Mouse (Mus musculus): ENCODE results near the gene Nsun2.

Gene Nsun2

DNA sequence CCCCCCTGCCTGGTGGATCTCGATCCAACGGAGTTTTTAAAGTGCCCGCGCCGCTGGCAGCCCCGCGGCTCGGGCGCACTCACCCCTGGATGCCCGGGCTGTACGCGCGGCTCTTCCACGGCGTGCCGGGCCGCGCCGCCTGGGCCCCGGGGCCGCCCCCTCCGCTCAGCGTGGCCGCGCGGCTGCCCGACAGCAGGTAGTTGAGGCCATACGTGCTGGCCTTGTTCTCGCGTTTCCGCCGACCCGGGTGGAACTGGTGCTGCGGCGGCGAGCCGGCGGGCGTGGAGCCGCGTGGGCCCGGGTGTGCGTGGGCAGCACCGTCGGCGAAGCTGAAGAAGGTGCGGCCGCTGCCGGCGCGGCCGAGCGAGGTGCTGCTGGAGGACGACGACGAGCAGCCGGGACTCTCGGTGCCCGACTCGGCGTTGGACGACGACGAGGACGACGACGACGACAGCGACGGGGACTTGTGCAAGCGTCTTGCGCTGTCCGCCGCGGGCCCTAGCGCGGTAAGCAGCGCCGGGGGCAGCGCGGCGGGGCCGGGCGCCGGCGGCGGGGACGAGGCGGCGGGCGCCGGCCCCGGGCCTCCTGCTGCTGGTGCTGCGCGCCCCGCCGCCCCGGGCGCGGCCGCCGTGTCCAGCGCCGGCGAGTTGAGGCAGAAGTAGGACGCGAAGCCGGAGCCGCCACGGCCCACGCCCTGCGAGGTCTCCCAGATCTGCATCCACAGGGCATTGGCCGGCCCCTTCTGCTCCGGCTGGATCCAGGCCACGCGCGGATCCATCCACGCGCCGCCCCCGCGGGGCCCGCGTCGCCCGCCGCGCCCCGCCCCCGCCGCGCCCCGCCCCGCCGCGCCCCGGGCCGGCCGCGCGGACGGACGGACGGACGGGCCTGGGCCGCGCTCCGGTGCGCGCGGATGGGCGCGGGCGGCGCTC lies at the start of gene Nsun2:
Nsun2 (plus strand) TSS at position 342 of the 929 bp plus-strand sequence.
- peak; percentile 42 for DNase-seq (ENCODE audit: extremely low spot score)

DNA sequence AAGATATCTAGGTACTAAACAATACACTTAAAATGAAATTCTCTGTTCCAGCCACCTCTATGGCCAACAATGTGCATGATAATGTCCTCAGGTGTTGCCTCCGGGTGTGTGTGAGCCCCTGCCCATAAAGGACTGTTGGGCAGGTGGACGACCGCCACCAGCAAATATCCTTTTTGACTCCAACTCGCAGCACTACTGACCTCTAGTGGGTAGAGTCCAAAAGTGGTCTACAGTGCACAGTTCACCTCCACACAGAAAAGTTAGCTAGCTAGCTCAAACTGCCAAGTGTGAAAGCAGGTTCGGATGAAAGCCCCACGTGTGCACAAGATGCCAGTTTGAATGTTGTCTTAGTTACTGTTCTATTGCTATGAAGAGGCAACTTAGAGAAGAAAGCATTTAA lies 48.2 kb upstream of the Nsun2 start:
- peak; percentile 50 for DNase-seq (ENCODE audit: extremely low spot score)

DNA sequence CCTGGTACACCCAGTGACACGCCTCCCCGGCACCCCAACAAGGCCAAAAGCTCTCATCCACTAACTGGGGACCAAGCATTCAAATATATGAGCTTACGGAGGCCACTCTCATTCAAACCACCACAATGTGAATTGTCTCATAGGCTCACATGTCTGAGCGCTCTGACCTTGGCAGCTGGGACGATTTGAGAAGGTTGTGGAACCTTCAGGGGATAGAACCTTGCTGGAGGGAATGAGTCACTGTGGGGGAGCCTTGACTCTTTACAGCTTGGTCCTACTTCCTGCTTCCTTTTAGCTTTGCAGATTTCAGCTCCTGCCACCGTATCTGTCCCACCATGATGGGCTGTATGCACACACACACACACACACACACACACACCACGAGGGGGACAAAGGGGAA lies 47.7 kb upstream of the Nsun2 start:
- no peak for DNase-seq (ENCODE audit: extremely low spot score)

DNA sequence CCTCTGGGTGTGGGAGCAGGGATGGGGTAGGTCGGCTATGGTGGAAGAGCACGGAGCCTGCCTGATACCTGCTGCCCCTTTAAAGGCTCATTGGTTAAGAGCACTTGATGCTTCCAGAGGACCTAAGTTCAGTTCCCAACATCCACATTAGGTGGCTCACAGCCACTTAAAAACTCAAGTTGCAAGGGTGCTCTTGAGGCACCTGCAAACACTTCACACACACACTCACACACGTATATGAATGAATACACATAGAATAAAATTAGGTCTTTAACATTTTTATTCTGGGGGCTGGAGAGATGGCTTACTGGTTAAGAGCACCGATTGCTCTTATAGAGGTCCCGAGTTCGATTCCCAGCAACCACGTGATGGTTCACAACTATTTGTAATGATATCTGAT lies 46.4 kb upstream of the Nsun2 start:
- no peak for DNase-seq (ENCODE audit: extremely low spot score)

DNA sequence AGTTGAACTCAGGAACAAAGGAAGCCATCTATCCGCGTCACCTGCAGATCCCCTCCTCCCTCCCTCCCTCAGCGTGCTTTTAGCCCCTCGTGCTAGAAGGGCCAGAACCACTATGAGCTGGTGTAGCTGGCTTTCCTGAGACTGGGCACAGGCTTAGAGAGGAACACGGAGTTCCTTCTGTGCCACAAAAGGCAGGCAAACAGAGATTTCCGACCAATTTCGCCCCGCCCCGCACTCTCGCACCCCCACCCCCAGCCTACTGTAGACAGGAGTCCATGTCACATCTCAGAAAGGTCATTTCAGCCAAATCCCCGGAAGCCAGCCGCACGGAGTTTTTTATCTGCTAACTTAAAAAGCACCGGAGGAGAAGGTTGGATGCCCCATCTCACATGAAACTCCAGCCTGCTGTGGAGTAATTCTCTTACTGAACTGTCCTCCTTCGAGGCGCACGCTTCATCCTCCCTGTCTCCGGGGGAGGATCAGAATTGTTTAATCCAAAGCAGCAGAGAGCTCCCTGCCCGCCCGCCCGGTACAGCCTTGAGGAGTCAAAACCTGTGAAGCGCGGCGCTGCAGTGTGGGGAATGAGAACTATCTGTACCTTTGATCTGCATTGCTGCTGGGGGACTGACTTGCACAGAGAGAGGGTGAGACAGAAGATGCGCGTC lies 45.8 kb upstream of the Nsun2 start:
- DNase-seq (ENCODE audit: extremely low spot score), result peak; percentile 27

DNA sequence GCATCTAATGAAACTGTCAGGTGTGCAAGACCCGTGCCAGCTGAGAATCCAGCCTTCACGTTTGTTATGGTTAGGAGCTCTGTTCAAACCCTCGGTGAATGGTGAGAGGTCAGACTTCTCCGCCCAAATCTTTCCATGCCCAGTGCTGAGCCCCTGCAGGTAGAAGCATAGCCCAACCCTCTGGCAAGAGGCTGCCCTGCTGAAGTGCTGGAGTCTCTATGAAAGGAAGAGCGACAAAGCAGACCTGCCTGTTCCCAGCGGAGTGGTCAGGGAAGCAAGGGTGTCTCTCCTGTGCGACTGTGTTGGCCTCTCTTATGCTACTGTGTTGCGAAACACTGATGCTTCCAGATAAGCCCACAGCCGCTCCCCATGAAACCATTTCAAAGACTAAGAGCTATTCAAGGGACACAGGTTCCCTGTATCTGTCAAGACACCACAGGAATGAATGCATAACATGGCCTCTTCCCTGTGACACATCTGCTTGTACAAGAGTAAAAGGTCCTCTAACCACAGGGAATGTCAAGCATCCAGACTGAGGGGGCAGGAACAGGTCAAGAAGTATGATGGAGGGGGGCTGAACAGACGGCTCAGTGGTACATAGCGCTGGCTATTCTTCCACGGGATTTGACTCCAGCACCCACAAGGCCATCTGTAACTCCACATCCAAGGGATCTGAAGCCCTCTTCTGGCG lies 44.8 kb upstream of the Nsun2 start:
- DNase-seq (ENCODE audit: extremely low spot score), result no peak

DNA sequence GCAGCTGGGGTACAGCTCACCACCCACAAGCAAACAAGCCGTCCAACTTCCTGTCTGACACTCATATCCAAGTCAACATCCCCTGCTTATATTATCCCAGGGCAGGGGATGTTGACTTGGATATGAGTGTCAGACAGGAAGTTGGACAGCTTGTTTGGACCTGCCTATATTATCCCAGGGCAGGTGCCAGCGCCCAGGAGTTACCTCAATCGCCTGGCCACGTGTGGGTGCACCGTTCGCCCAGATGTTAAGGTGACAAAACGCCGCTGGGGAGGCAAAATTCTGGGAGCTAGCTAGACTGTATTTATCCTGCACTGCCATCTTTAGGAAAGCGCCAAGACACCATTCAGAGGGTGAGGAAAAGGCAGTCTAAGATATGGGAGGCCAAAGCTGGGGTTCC lies 43.8 kb upstream of the Nsun2 start:
- DNase-seq (ENCODE audit: extremely low spot score), result no peak

DNA sequence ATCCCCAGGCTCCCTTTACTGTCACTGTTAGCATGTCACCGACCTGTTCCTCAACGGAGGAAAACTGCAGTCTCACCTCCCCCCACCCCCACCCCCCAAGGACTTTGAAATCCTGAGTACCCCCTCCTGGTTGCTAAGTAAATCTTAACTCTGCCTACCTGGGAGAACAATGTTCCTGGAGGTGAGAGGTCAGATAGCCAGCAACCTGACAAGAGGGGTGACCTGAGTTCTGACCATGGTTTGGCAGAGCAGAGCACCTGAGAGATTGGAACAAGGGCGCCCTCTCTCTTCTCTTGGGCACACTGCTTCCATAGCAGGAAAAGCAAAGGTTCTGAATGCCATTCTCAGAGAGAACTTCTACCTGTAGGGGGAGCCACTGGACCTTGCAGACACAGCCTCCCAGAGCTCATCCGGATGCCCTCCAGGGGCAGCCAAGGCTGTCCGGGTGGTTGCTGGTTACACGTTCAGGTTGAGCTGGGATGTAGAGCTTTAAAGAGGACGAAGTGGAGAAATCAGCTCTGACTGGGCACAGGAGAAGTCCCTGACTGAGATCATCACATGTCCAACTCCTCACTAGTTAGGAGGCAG lies 40.6 kb upstream of the Nsun2 start:
- DNase-seq (ENCODE audit: extremely low spot score), result peak; percentile 72

DNA sequence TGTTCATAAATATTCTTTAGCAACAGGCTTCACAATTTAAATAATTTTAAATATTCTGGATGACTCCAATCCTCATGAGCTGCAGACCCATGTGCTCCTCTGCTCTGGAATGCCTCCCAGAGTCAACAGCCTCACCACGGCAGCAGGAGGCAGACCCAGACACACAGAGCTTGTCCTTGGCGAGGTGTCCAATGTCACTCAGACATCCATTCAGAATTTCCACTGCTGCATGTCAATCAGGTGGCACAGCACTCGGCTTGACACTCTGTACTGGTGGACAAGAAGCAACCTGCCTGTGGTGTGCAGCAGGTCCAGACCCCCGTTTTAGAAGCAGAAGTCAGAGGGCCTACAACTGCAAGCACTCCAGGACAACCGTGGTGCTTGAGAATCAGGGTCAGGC lies 35.3 kb upstream of the Nsun2 start:
- no peak for DNase-seq (ENCODE audit: extremely low spot score)

DNA sequence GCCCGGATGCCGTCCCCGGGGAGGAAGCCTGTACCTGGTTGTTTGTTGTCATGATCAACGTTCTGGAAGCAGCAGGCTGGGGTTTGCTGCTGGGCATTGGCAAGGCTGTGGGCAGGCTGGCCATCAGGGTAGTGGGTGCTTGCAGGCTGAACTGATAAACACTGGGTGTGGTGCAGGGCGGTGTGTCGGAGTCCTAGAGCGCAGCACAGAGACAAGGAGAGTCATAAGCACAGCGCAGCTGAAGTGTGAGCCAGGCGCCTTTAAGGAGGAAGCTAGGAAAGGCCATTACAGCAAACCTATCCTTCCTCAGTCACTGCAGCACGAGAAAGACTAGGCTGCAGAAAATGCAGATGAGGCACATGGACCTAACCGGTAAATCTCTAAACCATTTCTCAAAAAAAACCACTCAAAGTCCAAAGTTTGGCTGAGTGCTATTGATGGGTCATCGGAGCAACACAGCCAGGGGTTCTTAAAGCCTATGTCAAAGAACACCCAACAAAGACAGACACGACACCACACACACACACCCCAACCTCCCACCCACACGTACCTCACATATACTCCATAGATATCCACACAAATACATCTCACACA lies 31.3 kb upstream of the Nsun2 start:
- no peak for DNase-seq (ENCODE audit: extremely low spot score)

DNA sequence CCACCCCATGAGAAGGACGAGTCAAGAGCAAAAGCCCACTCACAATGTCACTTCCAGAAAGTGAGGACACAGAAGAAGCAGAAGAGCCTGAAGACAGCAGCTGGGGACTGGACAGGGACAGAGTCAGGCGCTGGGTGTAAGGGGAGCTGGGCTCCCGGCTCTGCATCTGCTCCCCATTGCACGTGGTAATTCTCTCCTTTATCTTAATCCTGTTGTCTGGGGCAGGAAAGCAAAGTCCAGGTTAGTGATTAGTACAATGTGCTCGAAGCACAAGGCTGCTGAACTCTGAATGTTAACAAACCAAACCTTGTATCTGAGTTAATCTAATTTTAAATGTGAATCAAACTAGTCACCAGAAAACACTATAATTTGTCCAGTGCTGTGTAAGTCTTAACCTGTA lies 30.7 kb upstream of the Nsun2 start:
- no peak for DNase-seq (ENCODE audit: extremely low spot score)

DNA sequence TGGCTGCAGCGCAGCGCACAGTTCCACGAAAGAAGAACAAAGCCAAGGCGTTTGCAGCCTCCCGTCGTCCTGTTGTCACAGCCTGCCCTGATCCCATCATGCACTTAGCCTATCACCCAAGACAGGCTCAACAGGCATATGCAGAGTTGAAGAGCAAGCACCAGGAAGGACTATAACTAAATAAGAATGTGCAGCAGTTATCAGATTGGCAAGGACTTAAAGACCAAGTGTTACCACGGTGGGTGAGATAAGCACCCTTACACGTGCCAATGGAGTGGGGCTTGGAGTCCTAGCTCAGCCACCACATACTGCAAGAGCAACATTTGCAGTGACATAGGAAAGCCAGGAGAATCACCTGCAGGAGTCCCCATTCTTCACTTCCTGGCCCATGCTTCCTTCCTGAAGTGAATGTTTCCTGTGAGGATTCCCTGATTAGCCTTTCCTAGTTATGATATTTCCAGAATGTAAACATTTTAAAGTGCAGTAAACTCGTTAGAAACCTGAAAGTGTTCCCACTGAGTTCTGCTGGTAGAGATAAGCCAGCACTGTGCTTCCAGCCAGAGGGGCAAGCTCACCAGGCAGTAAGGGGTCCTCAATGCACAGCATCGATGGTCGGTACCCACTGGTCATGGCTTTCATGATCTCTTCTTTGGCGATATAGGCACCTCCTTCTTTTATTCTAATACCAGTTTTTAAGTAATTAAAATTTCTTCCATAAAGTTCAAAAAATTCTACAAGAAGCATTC lies 27.0 kb upstream of the Nsun2 start:
- DNase-seq (ENCODE audit: extremely low spot score), result no peak

DNA sequence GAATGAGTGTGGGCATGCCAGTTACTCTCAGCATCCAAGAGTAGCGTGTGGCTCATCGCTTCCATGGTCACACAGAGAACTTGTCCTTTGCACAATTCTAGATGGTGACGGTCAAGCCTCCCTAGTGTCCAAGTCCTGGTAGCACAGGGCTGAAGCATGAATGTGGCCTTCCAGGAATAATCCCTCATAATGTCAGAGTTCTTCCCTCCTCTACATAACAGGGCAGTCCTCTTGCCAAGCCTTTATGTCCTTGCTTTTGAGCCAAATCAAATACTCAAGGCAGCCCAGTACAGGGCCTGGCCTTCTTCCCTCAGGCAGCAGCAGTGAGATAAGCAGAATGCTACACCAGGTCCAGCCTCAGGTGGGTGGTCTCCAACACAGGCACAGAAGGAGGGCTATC lies 25.9 kb upstream of the Nsun2 start:
- DNase-seq (ENCODE audit: extremely low spot score), result no peak

DNA sequence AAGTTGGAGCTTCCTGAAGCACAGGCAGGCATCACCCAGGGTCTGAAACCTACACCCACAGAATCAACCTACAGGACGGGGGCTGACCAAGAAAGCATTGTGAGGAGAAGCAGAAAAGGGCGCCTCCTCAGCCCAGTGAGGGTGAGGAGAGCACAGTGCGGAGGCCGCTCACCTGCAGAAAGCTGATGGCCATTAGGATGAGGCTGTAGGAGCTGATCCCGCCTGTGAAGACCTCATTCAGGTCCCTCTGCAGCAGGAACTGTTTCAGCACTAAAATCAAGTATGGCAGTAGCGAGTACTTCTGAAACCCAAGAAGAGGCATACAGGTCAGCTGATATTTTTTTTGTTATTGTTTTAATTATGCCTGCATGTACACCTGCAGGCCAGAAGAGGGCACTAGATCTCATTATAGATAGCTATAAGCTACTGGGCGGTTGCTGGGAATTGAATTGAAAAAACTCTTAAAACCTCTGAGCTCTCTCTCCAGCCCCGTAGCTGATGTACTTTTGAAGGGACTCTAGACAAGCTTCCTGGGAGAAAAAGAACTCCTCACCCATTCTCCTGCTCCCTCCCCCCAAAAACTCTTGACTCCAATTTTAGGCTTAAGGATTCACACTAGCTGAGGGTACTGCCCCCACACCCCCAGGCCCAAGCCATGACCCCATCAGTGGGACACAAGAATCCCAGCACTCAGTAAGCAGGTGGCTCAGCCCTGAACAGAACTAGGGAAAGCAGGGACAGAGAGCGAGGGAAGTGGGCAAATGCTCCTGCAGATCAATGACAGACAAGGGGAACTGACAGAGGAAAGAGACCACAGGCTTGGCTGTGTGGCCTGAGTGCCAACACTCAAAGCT lies 23.9 kb upstream of the Nsun2 start:
- DNase-seq (ENCODE audit: extremely low spot score), result no peak

DNA sequence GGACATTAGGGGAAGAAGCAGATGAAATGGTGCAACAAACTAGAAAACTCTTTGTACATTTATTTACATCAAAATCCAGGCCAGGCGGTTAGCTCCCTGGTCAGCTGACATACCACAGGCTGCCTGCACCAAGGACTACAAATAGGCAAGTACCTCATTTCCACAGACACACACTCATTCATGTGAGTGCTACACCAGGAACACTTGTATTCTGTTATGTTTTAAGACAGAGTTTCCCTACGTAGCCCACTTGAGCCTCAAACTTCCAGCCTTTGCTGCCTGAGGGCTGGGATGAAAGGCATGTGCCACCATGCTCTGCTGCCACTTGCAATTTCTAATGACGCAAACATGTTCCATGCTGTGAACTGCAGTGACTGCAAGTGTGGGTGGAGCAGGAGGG lies 18.5 kb upstream of the Nsun2 start:
- DNase-seq (ENCODE audit: extremely low spot score), result no peak

DNA sequence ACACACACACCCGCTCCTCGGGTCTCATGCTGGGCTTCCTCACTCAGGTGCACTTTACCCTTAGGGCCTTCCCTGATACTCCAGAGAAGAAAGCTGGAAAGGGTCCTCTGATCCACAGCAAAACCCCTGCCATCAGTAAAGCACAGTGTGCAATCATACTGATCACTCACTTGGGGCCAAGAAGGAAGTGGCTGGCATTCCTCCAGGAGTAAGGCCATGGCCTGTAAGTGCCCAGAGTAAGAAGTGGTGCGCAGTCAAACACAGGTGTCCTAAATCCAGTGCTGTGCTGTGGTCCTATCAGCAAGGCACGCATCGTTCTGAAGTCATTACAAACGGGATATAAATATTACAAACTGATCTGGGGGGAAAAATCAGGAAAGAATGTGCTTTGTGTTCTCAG lies 16.1 kb upstream of the Nsun2 start:
- no peak for DNase-seq (ENCODE audit: extremely low spot score)

DNA sequence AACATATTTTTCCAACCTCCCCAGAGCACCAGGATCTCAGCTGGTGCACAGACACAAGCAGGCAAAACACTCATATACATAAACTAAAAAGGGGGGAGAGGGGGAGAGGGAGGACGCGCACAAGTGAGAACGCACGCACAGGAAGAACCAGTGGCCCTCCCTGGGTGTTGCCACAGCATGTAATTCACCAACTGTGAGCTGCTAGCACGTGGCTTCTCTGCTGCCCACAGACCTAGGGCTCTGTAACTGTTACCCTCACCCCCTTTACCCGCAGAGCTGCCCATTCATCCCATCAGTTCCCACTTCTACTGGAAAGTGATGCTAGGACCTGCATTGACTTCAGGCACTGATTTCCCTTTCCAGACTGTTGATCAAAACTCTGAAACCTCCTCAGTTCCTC lies 14.4 kb upstream of the Nsun2 start:
- DNase-seq (ENCODE audit: extremely low spot score), result no peak

DNA sequence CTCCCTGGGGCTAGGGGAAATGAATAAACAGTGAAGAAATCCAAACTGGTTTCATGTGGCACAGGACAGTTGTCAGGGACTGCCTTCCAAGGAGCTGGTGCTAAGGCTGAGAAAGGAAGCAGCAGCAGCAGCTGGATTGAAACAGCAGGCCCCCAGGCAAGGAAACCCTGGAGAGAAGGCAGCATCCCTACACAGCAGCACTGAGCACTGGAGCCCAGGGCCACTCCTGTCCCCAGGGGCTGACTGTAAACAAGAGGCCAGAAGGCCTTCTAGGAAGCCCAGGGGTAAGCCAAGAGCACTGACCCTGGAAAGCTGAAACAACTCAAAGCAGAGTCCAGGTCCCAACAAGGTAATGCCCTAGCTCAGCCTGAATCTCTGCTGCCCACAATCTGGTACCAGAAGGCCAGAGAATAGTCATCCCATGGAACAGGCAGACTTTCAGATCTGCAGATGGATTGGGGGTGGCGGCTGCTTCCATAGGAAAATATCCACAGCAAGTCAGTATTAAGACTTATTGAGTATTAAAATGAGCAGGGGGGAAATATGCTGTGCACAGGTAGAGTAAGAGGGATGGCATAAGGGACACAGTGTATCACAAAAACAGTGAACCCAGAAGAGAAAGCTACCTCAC lies 11.3 kb upstream of the Nsun2 start:
- no peak for DNase-seq (ENCODE audit: extremely low spot score)

DNA sequence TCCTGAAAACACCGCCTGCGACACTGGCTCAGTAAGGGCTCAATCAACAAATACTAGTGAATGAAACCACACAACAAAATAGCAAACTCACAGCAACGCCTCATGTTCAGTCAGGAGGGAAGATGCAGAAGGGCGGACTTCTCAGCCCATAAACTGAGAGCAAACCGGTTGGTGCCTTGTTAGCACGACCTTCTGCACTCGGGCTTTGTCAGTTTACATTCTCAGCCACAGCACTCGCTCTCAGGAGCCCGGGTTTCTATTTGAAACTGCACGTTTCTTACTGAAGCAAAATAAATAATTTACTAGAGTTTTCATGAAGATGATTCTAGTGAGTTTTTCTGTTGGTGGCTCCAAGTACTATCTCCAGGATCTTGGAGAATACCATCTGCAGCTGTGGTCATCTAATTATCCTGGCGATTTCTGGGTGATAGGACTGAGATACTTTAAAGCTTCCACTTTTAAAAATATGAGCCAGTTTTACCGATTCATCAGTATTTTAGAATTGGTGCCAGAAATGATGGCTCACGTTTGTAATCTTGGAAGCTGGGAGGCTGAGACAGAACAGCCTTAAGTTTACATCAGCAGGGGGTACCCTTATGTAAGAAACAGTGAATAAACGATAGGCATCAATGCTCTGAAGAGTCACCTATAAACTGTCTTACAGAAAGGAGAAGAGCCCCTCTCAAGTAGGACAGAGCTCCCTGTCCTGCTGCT lies 9.9 kb upstream of the Nsun2 start:
- DNase-seq (ENCODE audit: extremely low spot score), result no peak
